In genomic region chr1:119419151-119420105, GRCm38 (mm10) we compare ENCODE assay signal across 8 mouse cellular contexts. TPM values are rescaled to one million over a fixed set of nuclear protein-coding genes. Genes with fewer than 3 reads are reported as not detected.
A peak's percentile ranks its signal among the peaks of the same experiment; 100 is the strongest.
DNase-seq lines count a peak whose midpoint lies in the region; ATAC-seq and TF ChIP-seq lines count a peak whose summit lies in the region.

No protein-coding gene starts in this region.

- H3K9me3 ChIP-seq in embryonic facial prominence, embryonic 13.5 days = no peaks in the 10 kb centered on the region

- intact Hi-C loops in left cerebral cortex, adult 2 months (cut with DNase I) = loop anchor here (2.0 to 10.0 kb wide), 4 partner anchors 31 to 652 kb away; no protein-coding TSS in a partner anchor
- intact Hi-C loops in left cerebral cortex, postnatal 4 days (cut with DNase I) = loop anchor here (5.0 to 10.0 kb wide), 2 partner anchors 235 to 322 kb away; no protein-coding TSS in a partner anchor

- no peak overlapping the region for H3K9ac ChIP-seq in embryonic facial prominence, embryonic 13.5 days

- peaks cover 36% of the 10 kb centered on the region for H3K4me1 ChIP-seq in embryonic facial prominence, embryonic 13.5 days

- peak overlapping the region; percentile 39 for H3K4me3 ChIP-seq in left cerebral cortex, adult 2 months
- H3K4me3 ChIP-seq in embryonic facial prominence, embryonic 13.5 days = peak overlapping the region; percentile 62

- peak overlapping the region; percentile 100 for H3K4me2 ChIP-seq in embryonic facial prominence, embryonic 13.5 days

- H3K27ac ChIP-seq in left cerebral cortex, adult 2 months = no peak overlapping the region; the same call in 1 of the 2 replicates
- no peak overlapping the region for H3K27ac ChIP-seq in embryonic facial prominence, embryonic 13.5 days

- 3% methylated on average over 29 of the region's 29 CpGs for WGBS in embryonic facial prominence, embryonic 13.5 days

- ATAC-seq in embryonic facial prominence, embryonic 13.5 days (ENCODE audit: insufficient number of reproducible peaks, insufficient read depth, low FRiP score, low TSS enrichment, low read depth) = no peak

- TF ChIP-seq CTCF in left cerebral cortex, adult 2 months (IDR thresholded peaks at IDR 0.05) = no peak

- no peaks in the 10 kb centered on the region for H3K36me3 ChIP-seq in embryonic facial prominence, embryonic 13.5 days

- DNase-seq in left cerebral cortex, adult 2 months (ENCODE audit: extremely low spot score in 1 of 2, low spot score in 2 of 2) = peak; percentile 28 to 43
- DNase-seq in left cerebral cortex, adult 8-10 months (ENCODE audit: low spot score in 2 of 2) = no peak
- DNase-seq in left cerebral cortex, postnatal 4 days = peak; percentile 35
- peak; percentile 41 for DNase-seq in right cerebral cortex, postnatal 14 days
- DNase-seq in thymus, postnatal 25 days = no peak
- no peak for DNase-seq in MN1 (ENCODE audit: low spot score)
- no peak for DNase-seq in thymus, postnatal 14 days

- H3K27me3 ChIP-seq in embryonic facial prominence, embryonic 13.5 days = peaks cover 92% of the 10 kb centered on the region

RNA-seq across cellular contexts. Expression of gene Inhbb, which starts 2.6 kb away (rescaled TPM):
- 1 to 10 TPM; 4.7 to 5.2 TPM for total RNA-seq in left cerebral cortex, adult 2 months (2021)
- total RNA-seq in left cerebral cortex, adult 8-10 months (2022) = 1 to 10 TPM; 3.6 to 4.2 (median 3.8) TPM
- polyA plus RNA-seq in embryonic facial prominence, embryonic 13.5 days (2015; fragmentation: Nextera tagmentation; extraction: Ambion mirVana) = 0.42 and 0.89 TPM in 2 replicates
- 10 to 100 TPM; 10.6 to 11.7 TPM for total RNA-seq in left cerebral cortex, postnatal 4 days (2021)

Comparison
In these comparisons a context has a peak if more than half of its experiments do, and no peak if none do; other contexts are left out.
1. DNase-seq: peak in left cerebral cortex, adult 2 months (2 of 2), left cerebral cortex, postnatal 4 days (single experiment) and right cerebral cortex, postnatal 14 days (single experiment); none in left cerebral cortex, adult 8-10 months (0 of 2), thymus, postnatal 25 days (single experiment), MN1 (single experiment) and thymus, postnatal 14 days (single experiment).